22 mouse cellular contexts compared by ENCODE assay signal in genomic region chr12:64393106-64393505, GRCm38 (mm10).
DNase-seq lines count a peak whose midpoint lies in the region; ATAC-seq lines count a peak whose summit lies in the region.
"Had no signal": no experiment of that assay in that cellular context is flagged by ENCODE, and none has a peak within 500 bp of the region (broad histone marks: within the 10 kb centered on the region; RNA-seq: fewer than 3 reads in every experiment).

No protein-coding gene starts in this region.

- no peak overlapping the region for H3K4me2 ChIP-seq in kidney, embryonic 16.5 days (replicated peaks; ENCODE audit: low read depth, low read length)
- H3K4me2 ChIP-seq: embryonic facial prominence, embryonic 12.5 days; hindbrain, embryonic 13.5 days; neural tube, embryonic 13.5 days had no signal

- no peaks in the 10 kb centered on the region for H3K36me3 ChIP-seq in kidney, embryonic 16.5 days (ENCODE audit: insufficient read depth, low read length)
- H3K36me3 ChIP-seq: embryonic facial prominence, embryonic 12.5 days; hindbrain, embryonic 13.5 days; midbrain, embryonic 10.5 days; neural tube, embryonic 13.5 days had no signal

- no peaks in the 10 kb centered on the region for H3K4me1 ChIP-seq in kidney, embryonic 16.5 days (ENCODE audit: insufficient read depth, low read length)
- H3K4me1 ChIP-seq: embryonic facial prominence, embryonic 12.5 days; hindbrain, embryonic 13.5 days; midbrain, embryonic 10.5 days; neural tube, embryonic 13.5 days had no signal

- no peak overlapping the region for H3K4me3 ChIP-seq in kidney, embryonic 16.5 days (ENCODE audit: low read length)
- H3K4me3 ChIP-seq: embryonic facial prominence, embryonic 12.5 days; hindbrain, embryonic 13.5 days; midbrain, embryonic 10.5 days; myocyte; neural tube, embryonic 13.5 days had no signal

- ATAC-seq in kidney, embryonic 16.5 days (ENCODE audit: low FRiP score, low TSS enrichment): no peak
- ATAC-seq: midbrain, embryonic 16.5 days; Patski had no signal

- no peak overlapping the region for H3K9ac ChIP-seq in kidney, embryonic 16.5 days (replicated peaks; ENCODE audit: low read length)
- H3K9ac ChIP-seq: embryonic facial prominence, embryonic 12.5 days; hindbrain, embryonic 13.5 days; neural tube, embryonic 13.5 days had no signal

- intact Hi-C loops in left cerebral cortex, postnatal 4 days (cut with DNase I): no loop called here
- intact Hi-C loops in left cerebral cortex, postnatal 25 days (cut with DNase I): loop anchor here (10.0 kb wide), 1 partner anchor 598 kb away; no protein-coding TSS in a partner anchor

- WGBS in kidney, embryonic 16.5 days: 85% methylated on average over 1 of the region's 1 CpGs

- DNase-seq in left cerebral cortex, adult 11 months (ENCODE audit: low spot score): peak; percentile 34
- no peak for DNase-seq in left cerebral cortex, postnatal 4 days
- DNase-seq in frontal cortex, postnatal 10 days (ENCODE audit: low spot score in 2 of 2): peak; percentile 11 to 16
- peak; percentile 11 to 88 for DNase-seq in left cerebral cortex, postnatal 25 days (ENCODE audit: low spot score in 2 of 2)
- DNase-seq in testis, postnatal 14 days (ENCODE audit: low spot score): no peak
- DNase-seq in spleen, postnatal 36 days (ENCODE audit: low spot score in 2 of 2): no peak
- DNase-seq: cerebellum, adult 2 months; cerebellum, postnatal 25 days; heart, postnatal 36 days; kidney, adult 11 months; kidney, postnatal 10 days; retina, postnatal 1 day; thymus, adult 18-20 months had no signal

- no peak overlapping the region for H3K27ac ChIP-seq in kidney, embryonic 16.5 days (ENCODE audit: low read length)
- H3K27ac ChIP-seq: embryonic facial prominence, embryonic 12.5 days; hindbrain, embryonic 13.5 days; macrophage; midbrain, embryonic 10.5 days; neural tube, embryonic 13.5 days had no signal

- no peaks in the 10 kb centered on the region for H3K9me3 ChIP-seq in kidney, embryonic 16.5 days (ENCODE audit: low read length)
- H3K9me3 ChIP-seq: embryonic facial prominence, embryonic 12.5 days; hindbrain, embryonic 13.5 days; midbrain, embryonic 10.5 days; neural tube, embryonic 13.5 days had no signal

- no peaks in the 10 kb centered on the region for H3K27me3 ChIP-seq in kidney, embryonic 16.5 days (ENCODE audit: insufficient read depth, low read length)
- H3K27me3 ChIP-seq: embryonic facial prominence, embryonic 12.5 days; hindbrain, embryonic 13.5 days; neural tube, embryonic 13.5 days; Patski had no signal

Comparison
In these comparisons a context has a peak if more than half of its experiments do, and no peak if none do; other contexts are left out.
1. DNase-seq: peak in left cerebral cortex, adult 11 months (single experiment), frontal cortex, postnatal 10 days (2 of 2) and left cerebral cortex, postnatal 25 days (2 of 2); none in left cerebral cortex, postnatal 4 days (single experiment), testis, postnatal 14 days (single experiment) and spleen, postnatal 36 days (0 of 2).